Mouse (Mus musculus) spleen, postnatal 4 days (tissue): Measurements from ENCODE around the gene Large2.

ENCODE experiments used
- DNase-seq, 2 experiments: peaks; one replicate each; pipeline ENCODE4 v3.0.0; 2022; ENCODE audit warnings: low spot score in 2 of 2

The Large2 gene

DNA sequence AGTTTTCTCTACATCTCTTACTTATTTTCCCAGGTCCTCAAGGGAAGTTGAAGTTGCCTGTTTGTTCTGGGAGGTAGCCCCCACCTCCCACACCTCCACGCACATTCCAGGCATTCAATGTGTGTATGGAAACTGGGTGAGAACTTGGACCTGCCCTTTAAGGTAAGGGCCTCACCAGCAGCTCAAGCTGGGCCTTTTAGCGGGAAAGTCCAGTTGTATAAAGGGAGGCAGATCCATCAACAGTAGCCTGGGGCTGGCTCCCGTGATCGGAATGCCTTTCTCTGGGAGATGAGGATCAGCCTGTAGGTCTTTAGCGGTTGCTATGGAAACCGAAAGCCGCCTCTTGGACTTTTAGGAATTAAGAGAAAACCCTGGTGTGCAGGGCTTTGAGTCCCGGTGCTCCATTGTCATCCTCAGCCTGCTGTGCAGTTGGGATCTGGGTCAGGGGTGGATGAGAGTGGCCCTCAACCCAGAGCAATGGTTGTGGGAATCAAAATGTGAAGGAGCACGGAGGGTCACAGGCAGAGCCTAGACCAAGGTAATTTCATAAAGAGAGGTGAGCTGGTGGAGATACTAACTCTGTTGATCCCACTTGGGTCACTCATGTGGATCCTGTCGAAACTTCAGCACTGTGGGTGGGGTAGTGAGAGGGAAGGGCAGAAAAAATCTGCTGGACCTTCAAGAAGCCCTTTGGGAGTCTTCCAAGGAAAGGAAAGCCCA lies 2.5 kb downstream of the Large2 start:
- no peak for DNase-seq

DNA sequence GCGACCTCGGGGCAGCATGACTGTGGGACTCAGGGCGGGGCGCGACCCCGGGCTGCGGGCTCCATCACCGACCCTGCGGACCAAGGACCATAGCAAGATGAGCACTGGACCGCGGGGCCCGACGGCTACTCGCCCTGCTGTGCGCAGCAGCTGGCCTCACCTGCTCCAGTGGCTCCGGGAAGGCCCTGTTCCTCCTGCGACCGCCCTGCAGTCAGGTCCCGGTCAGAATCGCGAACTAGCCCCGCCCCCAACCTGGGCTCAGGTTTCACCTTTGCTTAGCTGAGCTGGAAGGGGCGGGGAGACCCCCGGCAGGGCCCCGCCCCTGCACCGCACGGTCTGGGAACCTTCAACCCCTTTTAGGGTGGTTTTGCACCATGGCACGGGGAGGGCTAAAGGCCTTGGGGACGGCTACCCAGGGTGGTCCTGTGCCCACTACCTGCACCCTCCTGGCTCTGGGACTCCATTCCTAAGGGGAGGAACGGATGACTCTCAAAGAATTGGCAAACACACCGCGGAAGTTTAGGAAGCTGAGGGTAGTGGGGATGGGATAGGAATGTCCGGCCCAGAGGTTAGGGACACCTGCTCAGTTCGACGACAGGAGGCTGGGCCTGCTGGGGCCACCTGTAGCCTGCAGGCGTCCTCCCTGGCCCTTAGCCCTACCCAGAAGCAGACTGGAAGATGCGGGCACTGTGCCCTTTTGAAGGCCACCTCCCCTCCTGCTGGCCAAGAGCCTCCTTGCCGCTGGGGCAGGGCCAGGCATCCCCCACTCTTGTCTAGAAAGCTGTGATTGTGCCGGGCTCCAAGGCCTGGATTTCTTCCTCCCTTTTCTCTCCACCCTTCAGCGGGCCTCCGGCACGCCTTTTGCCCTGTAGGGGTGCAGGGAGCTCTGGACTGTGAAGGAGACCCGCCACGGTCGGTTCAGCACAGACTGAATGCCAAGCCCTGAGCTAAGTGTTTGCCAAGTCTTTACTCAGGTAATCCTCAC lies 3.6 kb downstream of the Large2 start:
- DNase-seq: no peak

DNA sequence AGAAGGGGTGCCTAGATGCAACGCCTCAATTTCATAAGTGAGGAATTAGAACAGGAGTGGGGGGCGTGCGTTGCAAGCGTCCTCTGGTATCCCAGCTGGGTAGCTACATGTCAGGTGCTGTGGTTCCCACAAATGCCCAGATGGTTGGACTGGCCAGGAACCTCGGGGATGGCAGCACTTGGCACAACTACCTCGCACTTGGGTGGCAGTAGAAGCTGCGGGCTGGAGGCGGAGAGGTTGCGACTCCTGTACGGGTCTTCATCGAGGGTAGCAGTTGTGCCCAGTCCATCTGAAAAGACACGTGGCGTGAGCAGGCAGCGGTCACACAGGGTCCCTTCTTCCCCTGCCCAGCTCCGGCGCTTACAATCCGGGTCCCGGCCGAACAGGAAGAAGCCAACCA lies 4.3 kb downstream of the Large2 start:
- DNase-seq: no peak

DNA sequence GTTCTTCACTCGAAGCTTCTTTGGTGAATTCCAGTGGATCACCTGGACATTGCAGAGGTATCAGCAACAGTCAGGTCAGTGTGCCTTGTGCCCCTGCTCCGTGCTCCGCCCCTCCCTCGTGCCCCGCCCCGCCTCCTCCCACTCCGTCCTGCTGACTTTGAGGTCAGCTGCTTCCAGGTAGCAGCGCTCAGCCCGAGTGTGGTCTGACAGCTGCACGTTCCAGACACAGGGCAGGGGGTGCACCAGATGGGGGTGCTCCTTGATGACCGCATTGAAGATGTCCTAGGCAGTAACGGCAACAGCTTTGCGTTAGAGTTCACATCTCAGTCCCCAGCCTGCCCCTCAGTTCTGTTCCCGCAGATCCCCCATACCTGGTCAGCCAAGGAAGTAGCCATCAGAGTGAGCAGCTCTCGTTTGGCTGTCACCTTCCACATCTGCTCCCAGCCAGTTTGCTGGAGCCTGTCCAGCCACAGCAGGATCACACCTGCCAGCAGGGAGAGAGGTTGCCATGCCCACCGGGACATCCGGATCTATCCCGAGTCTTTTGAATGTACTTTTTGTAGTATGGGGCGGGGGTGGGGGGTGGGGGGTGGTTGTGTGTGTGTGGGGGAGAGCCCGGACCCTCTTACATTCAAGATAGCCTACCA lies 7.2 kb downstream of the Large2 start:
- no peak for DNase-seq

DNA sequence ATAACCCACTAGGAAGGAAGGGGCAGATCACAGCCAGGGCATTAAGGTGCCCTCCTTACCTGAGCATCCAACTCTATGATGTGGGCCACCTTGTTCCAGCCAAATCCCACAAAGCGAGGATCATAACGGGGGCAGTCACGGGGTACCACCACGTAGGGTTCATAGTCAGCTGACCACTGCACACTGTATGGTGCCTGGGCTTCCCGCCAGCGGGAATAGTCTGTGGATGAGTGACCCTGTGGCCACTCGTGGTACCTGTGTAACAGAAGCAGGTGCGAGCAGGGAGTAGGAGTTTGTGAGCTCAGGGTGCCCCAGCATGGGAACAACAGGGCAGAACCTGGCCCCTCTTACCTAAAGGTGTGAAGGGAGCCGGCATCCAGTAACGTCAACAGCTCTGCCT lies 9.1 kb downstream of the Large2 start:
- no peak for DNase-seq

DNA sequence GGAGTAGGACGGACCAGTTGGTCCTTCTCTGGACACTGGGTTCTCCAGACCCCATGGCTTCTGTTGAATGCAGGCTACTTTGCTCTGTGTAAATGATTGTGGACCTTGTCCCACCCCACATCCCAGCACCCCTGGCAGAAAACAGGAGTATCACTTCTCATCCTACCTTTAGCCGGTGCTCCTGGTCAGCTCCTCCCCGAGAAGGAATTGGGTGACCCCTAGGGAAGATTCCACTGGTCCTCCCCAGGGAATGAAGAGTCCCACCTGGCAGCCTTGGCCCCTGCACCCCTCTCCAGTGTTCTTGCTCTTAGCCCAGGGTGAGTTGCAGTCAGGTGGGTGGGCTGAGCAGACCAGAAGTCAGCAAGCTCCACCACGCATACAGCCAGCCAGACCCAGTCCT lies 10.6 kb downstream of the Large2 start:
- DNase-seq: no peak

DNA sequence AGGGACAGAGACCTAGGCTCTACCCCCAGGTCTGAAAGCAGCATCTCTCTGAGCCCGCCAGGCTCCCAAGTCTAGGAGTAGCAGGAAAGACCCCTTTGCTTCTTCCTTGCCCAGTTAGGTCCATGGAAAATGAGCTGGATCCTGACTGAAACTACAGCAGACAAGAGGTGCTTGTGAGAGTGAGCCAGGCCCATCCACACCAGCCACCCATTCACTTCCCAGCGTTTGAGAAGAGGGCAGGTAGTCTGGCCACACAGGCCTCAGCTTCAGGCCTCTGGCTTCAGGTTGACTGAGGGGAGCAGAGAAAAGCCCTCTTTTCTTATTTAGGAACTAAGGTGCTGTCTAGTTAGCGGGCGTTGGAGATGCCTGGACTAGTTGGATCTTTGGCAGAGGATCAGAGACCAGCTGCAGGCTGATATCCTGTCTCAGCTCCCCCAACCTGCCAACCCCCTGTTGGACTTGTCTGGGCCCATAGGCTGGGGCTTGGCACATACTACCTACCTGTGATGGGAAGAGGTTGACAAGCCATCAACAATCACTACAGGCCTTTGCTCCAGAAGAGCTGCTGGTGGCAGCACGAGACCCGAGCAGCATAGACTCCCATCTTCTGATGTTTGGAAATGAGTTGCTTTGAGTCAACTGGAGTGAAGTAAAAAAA lies 12.0 kb downstream of the Large2 start:
- no peak for DNase-seq

DNA sequence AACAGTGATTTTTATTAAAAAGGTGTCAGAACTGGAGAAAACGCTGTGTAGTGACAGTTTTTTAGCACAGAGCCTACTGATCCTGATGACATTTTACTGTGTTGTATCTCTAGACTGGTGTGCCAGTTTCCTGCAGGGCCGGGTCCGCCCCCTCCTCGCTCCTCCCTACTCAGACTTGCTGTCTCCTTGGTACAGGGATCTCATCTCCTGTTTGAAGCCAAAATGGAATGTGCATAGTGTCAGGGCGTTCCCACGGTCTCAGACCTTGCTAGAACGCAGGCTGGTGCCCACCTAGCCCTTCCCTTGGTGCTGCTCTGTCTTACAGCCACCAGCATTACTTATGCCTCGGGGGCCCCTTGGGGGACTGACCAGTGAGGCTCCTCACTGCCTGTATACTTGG lies 12.9 kb downstream of the Large2 start:
- DNase-seq: no peak

DNA sequence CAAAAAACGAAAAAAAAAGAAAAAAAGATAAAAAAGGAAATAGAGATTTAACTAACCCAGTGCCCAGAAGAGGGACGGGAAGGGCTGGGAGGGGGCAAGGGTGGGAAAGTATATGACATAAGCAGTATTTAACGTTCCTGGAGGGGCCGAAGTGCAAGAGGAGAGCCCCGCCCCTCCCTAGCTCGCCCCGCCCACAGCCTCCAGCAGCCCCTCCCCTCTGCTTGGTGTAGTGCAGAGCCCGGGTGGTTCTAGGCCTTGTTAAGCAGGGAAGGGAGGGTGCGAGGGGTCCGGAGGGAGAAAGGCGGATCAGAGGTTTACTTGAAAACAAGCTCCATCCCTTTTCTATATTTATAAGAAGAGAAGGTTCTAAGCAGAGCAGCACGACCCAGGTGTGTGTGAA lies 13.8 kb downstream of the Large2 start:
- DNase-seq: no peak

DNA sequence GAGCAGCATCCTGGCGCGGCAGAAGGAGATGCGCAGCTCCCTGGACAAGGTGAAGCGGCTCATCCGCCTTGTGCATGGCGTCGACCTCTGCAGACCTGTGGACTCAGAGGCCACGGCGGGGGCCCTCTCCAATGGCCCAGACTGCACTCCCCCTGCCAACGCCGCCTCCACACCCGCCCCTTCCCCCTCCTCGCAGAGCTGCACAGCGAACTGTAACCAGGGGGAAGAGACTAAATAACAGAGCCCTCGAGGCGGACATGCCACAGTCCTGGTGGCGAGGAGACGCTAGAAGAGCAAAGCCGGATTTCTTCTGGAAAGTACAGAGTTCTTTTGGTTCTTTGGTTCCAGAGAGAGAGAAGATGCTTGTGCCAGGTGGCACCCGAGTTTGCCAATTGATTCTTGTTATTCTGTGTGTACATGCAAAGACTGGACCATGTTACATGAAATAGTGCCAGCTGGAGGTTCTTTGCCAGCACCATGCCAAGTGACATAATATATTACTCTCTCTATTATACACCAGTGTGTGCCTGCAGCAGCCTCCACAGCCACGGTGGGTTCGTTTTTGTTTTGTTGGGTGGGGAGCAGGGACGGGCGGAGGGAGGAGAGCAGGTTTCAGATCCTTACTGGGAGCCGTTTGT lies 14.4 kb downstream of the Large2 start:
- no peak for DNase-seq

DNA sequence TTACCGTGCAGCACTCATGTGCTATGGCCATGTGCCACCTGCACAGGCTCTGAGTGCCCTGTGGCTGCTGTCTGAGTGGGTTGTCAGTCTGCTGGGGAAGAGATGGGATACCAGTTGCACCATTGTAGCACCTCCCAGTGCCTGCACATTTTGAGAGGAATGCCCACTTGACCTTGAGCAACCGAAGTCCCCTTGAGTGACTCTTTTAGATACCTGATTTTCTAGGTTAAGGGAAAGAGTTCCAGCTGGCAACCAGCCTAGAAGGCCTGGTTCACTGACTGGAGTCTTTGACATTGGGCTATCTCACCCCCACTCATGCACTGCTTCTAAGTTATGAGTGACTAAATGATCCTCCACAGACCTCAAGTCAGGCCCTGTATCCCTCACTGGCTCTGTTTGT lies 15.4 kb downstream of the Large2 start:
- DNase-seq: no peak

DNA sequence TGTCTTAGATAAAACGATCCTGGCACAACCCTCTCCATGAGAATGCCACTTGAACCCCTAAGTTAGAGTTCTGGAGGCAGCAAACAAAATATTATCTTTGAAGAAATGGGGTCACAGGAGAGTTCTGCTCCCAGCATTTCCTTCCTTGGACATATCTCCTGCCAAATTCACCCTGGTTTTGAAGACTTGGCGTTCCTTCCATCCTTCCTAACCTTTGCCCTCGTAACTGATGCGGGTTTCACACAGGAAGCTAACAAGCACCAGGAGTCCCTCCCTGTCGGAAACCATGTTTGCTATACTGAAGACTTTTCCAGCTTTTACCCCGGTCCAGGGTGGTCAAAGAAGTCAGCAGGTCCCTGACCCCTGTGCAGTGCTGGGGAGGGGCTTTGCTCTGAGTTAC lies 20.4 kb downstream of the Large2 start:
- no peak for DNase-seq

DNA sequence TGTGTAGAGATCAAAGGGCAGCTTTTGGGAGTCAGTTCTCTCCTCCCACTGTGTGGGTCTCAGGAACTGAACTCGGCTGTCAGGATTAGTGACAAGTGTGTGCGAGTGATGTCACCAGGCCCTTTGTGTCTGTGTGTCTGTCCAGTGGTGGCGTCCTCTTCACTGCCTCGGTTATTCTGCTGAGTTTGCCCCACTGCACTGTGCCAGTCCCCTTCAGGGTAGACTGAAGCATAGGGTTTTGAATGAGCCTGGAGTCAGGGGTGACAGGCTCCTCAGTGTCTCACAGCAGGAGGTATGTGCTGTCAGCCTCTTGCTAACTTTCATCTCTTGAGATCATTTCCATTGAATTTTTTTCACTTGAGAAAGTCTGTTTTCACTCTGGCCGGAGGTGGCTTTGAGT lies 21.3 kb downstream of the Large2 start:
- no peak for DNase-seq

DNA sequence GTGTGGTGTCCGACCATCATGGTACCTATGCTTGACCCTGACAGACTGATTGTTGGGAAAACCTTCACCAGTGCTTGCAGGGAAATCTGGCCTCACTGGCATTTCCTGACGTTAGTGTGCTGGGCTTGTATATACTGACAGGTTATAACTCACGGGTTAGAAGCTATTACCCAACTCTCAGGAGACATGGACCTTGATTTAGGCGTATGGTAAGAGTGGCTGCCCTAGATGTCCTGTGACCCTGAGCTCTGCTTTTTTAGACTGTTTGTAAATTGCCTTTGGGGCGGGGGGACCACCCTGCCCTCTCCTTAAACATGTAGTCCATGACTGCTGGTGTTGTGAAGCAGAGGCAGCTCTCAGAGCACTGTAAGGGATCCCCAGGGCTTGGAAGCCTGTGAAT lies 24.0 kb downstream of the Large2 start:
- no peak for DNase-seq

DNA sequence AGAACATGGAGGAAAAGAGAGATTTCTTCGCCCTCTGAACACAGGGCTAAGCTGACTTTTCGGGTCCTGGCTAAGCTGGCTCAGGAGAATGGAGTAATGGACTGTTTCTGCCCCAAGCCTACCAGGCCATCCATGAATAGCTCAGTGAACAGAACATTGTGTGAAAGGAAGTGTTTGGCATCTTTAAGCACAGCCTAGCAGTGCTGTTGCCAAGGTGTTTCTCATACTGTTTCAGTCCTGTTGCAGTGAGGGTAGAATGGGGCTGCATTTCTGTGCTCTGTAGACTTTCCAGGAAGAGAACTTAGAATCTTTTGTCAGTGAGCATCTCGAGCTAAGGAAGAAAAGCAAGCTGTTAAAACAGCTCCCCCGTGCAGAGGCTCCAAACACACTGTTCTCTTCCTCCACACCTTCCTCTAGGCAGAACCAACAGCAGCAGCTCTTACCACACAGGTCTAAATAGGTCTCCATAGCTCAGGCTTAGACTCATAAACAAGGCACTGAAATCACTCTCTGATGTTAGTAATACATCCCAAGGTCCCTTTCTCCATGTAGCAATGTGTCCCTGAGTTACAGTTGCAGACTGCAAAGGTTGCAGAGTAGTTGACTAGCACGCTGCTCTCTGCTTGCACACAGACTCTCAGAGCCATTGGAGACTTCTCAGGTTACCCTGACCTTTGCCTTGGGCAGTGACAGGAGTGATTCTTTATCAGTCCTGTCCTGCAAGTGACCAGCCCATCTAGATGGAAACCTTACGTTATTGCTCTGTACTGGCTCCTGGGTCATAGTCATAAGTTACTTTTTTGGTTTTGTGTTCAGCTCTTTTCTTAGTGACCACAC lies 24.9 kb downstream of the Large2 start:
- DNase-seq: no peak

DNA sequence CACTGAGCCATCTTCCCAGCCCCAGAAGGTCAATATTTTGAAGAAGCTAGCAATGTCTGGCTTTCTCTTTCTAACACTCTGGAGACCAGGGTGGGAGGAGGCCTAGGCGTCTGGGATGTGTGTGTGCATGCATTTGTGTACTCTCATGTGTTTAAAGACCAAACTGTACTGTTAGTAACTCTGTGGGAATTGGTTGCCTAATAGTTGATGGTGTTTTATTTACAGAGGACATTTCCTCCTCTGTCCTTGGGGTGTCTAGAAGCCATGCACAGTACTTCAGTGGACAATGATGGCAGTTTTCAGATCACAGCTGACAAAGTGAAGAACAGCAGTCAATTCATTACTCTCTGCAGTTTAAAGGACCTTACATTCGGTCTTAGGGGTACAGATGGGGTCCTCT lies 27.5 kb downstream of the Large2 start:
- no peak for DNase-seq

DNA sequence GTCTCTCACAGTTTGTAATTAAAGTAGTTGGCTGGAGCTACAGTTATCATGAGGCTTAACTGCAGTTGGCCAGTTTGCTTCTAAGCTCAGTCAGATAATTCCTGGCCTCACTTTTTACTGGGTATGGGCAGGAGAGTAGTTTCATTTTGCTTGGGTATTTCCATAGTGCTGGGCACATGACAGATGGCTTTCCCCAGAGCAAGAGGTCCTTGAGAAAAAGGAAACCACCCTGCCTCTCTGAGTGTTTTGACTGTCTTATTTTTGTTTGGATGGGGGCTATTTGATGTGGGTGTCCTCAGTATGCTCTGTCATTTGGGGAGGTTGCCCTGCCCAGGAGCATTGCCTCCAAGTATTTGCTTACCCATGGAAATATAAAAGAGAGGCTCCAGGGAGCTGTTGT lies 32.3 kb downstream of the Large2 start:
- no peak for DNase-seq

DNA sequence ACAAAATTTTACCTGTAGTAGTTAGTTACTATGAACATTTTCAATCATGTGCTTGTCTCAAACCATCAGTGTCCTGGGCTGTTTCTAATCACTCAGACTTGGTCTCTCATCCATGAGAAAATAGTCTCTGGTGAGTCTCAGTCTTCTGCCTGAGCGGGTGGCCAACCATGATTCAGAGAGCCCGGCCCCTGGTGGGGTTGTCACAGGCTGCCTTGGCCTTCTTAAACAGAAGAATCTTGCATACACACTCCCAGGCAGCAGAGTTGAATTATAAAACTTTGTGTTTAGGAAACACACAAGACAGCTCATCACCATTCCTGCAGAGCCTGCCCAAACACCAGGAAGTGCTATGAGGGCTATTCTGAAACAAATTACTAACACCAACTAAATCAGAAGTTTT lies 42.8 kb downstream of the Large2 start:
- no peak for DNase-seq

DNA sequence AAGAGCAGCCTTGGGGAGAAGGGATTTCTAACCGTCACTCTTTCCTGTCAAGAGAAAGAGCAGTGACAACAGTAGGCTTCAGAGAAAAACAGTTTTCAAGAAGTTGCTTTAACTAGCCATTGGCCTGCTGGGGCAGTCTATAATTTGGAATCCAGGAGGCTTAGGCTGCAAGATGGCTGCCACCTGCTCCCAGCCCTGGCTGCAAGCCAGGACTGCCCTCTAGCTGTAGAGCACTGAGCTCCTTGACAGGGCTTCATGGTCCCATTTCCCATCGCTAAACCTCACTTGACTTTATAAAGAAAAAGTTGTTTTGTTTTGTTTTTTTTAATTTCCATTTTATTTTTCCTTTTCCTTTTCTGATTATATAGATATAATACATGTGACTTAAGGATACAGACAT lies 43.3 kb downstream of the Large2 start:
- no peak for DNase-seq

DNA sequence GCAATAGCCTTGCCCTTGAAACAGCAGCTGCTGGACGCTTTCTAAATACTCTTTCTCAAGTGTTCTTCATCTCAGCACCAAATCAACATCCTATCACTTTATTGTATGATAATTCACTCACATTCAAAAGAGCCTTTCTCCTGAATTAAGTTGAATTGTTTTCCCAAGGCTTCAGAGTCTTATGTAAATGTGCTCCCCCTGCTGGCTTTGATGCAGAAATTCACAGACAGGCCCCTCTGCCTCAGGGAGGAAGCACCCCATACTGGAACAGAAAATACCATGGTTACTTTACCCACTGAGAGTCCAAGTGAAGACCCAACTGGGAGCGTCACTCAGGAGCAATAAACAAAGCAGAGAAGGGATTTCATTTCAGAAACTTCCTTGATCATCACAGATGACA lies 43.8 kb downstream of the Large2 start:
- no peak for DNase-seq

DNA sequence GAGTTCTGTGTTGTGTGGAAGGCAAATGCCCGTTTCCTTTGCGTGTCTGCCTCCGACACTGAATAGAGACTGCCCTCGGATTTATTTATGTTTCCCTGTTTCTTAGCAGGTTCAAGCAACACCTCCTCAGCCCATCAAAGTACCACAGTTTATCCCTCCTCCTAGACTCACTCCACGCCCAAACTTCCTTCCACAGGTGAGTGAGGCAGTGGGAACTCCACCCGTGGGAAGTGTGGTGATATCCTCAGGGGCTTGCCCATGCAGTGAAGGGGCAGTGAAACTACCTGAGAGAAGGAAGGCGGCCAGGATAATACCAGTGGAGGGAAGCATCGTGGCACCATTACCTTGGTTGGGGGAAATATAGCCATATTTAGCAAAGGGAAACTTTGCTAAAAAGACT lies 46.5 kb downstream of the Large2 start:
- DNase-seq: no peak
